Mouse (Mus musculus) liver, embryonic 14.5 days (tissue): ENCODE measurements at regions not wholly inside any gene's neighbourhood (a gene's known extent, or its start where the extent isn't known, plus 50 kb on each side); places are given as distances from the start of the nearest gene placed in this dataset.

ENCODE experiments used
- CTCF ChIP-seq: IDR thresholded peaks from 2 replicates; pipeline ENCODE4 v1.5.1; 2016; ENCODE audit warnings: antibody characterized with exemption, low read depth, control low read depth
- EP300 ChIP-seq: IDR thresholded peaks from 2 replicates; pipeline ENCODE4 v1.6.1; 2016; ENCODE audit warnings: antibody characterized with exemption, low read depth

DNA sequence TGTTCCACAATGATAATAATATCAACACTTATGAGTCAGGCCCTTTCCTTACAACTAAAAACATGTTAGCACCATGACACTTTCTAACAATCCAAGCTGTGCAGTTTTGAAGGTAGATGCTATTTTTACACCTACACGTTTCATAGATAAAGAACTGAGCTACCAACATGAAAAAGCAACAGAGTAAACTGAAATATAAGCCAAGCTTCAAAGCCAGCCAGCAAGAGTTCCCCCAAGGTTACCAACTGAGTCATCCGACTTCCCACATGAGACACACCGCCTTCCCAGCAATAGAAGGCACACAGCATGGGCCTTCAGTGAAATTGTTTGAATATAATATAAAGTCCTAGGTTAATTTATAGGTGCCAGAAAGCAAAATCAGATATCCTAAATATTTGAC, 222.1 kb downstream of the Pla2g4a start:
- no peak for TF ChIP-seq CTCF
- TF ChIP-seq EP300, result no peak
